Mouse (Mus musculus) mouse trophoblast stem cell (cell line): Measurements from ENCODE around the gene Pakap.

Experiments
- in situ Hi-C, 2 experiments: fragments of 300-500 bp; cut with MseI, MboI; formaldehyde crosslinking; loops; 2 replicates in 1 of 2; 3 replicates in 1 of 2; pipeline ENCODE4 v1.15.1; 2025

The Pakap gene

DNA sequence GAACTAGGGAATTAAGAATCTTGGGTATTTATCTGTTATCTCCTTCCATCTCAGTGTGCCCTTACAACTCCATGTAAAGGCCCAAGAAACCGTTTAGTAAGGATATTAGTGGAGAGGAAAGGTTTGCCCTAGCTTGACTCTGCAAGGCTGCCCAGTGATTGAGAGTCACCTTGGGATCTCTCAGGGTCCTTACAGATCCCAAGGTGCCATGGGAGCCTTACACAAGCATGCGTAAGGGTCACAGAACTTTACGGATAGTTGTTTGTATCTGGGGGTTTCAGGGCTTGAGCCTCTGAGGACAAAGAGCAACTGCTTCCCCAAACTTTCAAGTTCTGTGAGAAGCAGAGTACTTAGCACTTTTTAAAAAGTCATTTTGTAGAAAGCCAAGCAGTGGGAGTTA lies 6.2 kb downstream of the Pakap start:
- in situ Hi-C loops = no loop called here

DNA sequence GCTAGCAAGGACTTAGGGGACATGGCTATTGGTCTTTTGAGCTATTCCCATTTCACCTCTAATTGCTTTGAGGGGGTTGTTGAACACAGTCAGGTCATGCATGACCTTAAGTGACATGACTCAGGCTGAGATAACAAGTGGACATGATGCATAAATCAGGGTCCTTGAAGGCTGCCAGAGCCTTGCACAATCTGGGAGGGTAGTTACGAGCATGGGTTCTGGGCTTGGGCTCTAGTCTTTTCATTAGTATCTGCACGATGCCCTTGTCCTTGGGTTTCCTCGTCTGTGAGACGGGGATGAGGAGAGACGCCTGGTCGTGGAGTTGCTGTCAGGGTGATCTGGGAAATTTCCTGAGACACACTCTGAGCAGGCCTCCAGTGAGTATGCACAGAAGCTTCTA lies 6.7 kb downstream of the Pakap start:
- in situ Hi-C loops = no loop called here

DNA sequence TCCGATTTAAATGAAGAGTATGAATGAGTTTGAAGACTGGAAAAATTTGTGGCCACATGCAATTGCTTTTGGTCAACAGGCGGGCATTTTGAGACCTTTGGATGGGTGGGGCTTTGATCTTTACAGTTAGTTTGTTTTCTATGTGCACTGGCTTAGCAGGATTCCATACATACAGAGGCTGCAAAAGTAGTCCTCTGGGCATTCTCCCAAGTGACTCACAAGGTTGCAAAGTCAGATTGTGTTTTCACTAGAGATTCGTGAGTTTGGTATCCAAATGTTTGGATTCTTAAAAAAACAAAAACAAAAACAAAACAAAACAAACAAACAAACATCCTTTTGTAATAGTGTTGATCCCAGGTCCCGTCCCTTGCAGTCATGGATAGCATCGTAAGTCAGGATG lies 7.7 kb downstream of the Pakap start:
- in situ Hi-C loops = no loop called here

DNA sequence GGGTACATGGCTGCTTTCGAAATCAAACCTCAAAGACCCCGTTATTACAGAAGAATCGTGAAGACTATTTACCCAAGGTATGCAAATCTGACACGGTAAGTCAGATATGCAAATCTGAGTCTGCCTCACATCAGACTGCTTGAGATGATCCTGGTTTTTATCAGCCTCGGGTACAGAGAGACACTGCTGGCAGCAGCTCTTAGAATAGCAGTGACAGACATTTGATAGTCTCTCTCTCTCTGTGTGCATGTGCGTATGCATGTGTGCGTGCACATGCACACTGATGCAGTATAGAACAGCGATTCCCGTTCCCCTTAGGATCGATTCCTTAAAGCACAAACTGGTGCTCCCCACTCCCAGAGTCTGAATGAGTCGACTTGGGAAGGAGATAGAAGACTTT lies 8.1 kb downstream of the Pakap start:
- in situ Hi-C loops = no loop called here

DNA sequence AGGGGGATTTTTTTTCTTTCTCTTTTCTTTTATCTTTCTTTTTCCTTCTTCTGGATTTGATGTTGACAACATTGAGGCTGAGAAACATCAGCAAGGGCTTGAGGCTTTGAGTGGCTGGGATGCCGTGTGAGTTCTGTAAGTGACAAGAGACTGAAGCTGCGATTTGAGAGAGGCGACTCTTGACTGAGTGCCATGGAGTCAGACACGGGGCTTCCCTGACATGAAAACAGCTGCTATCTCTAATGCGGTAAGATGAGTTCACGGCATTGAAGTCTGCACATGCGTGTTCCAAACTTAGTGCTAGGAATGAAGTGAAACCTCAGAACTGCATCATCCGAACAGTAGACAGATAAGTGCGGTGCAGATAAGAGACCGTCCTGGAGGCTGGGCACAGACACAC lies 11.7 kb downstream of the Pakap start:
- in situ Hi-C loops = no loop called here

DNA sequence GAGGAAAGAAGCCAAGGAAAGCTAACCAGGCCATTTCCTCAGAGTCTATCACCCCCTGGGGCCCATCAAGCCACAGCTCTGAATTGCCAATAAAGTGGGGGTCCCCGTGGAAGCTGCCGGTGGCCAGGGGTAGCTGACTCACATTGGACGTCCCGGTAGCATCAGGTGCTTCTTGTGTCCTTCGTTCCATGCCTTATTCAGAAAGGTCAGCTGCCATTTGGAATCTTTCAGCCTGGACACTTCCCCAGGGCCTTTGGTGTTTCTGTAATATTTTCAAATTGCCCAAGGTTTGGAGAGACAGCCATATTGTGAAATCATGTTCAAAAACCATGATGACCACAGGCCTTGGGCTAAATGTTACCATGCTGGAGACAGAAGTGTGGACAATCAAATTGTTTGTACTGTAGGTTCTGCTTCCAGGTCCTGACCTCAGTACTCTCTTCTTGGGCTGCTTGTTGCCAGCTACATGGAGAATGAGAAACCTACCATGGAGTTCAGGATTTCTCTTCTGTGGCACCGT lies 17.4 kb downstream of the Pakap start:
- in situ Hi-C loops = no loop called here

DNA sequence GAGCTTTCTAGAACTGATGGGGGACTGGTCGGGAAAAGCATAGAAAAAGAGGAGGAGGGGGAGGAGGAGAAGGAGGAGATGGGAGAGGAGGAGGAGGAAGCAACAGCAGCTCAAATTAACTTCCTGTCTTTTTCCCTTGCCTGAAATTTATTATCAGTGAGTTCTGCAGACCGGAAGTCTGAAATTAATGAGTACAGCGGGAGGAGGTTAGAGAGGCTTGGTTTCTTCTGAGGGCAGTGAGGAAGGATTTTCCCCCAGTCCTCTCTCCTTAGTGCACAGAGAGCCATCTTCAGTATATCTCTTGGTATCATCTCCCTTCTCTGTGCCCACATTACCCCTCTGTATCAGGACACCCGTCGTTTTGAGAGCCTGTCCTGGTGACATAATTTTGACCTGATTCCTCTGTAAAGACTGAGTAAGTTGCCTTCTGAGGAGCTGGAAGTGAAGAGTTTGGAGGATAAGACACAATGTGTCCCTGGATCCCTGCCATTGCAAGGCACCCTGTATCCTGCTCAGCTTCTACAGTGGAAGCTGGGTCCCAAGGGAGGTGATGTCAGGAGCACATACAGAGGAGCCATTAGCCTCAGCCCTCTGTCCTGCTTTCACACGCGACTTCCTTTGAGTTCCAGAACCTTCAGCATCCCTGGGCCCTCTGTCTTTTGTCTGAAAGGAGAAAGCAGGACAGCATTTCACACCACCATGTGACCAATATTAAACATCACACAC lies 19.1 kb downstream of the Pakap start:
- in situ Hi-C loops = no loop called here

DNA sequence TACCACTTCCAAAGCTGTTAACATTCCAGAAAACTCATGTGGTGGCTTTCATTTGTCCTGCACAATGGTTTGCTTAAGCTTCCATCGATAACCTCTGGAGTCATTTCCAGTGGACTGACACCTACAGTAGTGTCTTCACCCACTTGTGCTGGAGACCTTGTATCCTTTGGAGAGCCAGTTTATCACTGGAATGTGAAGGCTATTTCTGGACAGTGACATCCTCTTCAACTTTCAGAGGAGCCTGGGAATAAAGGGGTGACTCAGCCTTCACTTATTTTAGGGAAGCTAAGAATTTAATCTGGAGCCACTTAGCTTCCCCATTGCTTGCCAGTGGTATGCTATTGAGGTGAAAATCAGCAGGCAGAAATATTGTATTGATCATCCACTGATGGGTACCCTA lies 20.4 kb downstream of the Pakap start:
- in situ Hi-C loops = no loop called here

DNA sequence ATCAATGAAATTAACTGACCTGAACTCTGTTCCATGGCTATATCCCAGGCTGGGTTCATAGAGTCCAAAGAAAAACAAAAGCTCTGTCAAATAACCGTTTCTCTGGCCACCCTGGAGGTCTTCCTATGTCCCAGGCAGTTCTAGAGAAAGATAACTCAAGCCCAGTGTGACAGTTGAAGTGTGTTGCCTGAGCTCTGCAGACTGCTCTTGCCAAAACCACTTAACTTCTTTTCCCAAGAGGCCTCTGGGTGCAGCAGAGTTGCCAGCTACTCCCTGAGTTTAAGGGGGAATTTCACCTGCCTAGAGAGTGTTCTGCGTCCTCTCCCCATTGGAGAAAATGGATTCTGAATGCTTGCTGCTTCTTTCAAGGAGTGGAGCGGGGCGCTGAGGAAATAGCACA lies 24.8 kb downstream of the Pakap start:
- in situ Hi-C loops = no loop called here

DNA sequence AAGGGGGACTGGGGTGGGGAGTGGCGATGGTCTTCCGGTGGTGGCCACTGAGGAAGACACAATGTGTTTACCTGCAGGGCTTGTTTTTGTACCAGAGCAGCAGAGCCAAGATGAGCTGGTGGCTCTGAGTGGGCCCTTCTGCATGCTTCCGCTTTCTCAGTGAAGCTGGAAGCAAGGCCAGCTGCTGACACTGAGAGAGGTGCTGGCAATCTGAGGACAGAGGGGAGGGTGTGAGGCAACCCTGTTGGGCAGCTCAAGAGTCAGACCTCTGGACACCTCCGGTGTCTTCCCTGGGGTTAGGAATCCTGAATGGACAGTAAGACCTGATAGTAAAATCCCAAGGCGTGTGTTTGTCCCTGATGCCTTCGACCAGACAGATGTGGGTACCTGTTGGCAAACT lies 32.0 kb downstream of the Pakap start:
- in situ Hi-C loops = loop anchor here (10.0 kb wide), 2 partner anchors 135 to 225 kb away; no protein-coding TSS in a partner anchor

DNA sequence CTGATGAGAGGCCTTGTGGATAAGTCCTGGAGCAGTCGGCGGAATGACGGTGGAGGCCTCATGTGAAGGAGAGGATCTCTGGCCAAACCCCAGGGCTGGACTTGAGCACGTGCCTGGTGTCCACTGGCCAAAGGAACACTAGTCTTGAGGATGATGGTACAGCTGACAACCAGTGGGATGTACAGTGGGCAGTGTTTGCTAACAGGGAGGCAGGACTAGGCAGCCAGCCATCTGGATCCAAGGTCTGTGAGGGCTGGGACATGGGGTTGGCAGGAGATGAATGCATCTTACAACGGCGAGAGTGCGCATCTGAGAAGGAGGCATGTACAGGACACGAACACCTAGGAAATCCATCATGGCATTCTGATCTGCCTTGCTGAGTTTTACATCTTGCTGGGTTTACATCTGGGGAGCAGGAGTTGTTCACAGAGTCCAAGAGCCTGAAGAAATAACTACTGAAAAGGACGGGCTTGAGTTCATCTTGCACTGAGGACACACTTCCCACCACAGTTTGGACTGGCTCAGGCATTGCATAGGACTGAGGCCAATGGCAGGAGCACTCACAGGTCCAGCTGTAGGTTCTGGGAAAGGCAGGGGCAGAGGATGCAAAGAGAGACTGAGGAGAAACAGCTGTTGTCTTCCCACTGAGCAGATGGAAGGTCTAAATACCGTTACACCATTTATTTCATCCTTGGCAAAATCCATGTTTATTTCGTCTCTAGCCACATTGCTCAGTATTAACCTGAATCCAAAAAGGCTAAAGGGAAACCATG lies 32.9 kb downstream of the Pakap start:
- in situ Hi-C loops = loop anchor here (10.0 kb wide), 2 partner anchors 136 to 226 kb away; no protein-coding TSS in a partner anchor

DNA sequence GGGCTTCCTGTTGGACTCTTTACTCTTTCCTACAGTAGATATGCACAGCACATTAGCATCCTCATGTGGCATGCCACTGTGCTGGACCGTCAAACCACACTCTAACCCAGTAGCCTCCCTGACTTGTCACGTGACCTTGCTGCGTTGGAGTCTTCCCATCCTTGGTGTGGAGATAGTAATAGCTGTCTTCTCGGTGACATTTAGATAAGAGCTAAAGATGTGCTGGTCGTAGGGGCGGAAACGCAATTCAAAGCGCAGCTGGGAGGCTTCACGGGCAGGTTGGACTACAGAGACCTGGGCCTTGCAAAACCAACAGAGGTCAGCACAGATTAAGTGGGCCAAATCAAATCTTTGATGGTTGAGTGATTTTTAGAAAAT lies 33.5 kb downstream of the Pakap start:
- in situ Hi-C loops = loop anchor here (10.0 kb wide), 2 partner anchors 137 to 227 kb away; no protein-coding TSS in a partner anchor

DNA sequence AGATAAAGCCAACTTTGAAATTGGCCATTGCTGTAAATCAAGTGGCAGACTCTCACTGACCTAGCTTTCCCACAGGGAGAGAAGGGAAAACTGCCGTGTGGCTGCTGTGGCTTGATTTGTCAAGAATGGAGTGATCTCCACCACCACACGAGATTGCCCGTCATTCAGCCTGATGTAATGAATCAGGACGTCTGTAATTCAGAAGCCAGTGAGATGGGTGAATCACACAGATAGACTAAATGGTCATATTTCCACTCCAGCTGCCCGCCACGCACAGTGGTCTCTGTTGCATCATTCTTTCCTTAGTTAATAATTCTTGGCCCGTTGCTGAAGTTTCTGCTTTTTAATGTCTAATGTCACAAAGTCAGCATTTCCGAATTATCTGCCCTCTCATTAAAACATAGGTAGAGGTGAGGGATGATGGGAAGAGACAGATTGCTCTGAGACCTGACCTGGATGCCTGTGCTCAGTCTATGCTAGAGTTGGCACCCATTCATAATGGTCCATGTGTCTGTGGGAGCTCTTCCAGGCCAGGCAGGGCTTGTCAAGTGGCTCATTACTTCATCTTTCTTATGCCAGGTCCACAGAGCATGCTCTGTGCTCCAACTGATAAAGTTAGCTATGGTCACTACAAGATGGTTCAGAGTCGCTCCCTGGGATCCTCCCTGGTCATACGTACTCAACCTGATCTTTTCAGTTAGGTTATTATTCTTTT lies 34.1 kb downstream of the Pakap start:
- in situ Hi-C loops = loop anchor here (10.0 kb wide), 2 partner anchors 137 to 227 kb away; no protein-coding TSS in a partner anchor

DNA sequence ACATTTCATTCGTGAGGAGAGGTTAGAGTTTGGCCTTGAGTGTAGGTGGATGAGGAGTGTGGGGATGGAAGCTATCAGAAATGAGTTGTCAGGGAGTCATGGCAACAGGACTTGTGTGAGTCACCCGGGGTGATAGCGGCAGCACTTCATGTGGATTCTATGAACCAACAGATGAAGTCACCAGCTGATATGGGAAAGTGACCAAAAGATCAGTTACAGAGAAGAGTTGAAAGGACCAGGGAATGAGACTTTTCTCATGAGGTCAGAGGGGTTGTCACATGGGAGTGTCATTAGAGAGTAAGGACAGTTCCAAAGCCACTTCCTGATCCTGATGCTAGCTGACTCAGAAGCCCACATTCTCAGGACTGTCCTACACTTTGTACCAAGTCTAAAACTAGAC lies 38.3 kb downstream of the Pakap start:
- in situ Hi-C loops = loop anchor here (10.0 kb wide), 2 partner anchors 141 to 231 kb away; no protein-coding TSS in a partner anchor

DNA sequence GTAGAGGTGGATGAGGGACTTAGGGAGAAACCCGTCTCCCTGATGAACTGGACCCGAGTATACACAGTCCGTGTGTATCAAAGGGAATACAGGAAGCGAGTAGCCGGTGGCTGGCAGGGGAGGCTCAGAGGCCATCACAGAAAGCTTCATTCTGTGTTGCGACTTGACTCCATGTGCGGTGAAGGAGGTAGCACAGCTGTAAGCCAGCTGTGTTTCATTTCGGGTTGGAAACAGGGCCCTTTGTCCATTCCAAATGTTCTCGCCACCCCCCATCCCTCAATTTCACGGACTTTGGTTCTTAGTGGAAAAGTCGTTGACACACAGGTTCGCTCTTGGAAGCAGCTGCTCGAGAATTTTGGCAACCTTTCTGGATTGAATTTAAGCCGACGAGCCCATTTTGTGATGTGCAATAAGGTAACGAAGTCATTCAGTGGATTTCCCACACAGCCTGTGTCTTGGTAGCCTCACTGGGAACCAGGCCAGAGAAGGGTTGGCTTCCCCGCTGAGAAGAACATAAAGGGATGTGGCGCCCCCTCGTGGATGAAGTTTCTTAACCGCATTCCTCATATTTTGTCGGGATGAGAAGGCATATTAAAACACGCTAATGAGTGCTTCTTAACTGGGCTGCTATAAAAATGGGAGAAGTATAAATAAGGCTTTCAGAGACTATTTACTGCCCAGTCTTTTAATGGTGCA lies 39.4 kb downstream of the Pakap start:
- in situ Hi-C loops = loop anchor here (10.0 kb wide), 2 partner anchors 143 to 233 kb away; no protein-coding TSS in a partner anchor

DNA sequence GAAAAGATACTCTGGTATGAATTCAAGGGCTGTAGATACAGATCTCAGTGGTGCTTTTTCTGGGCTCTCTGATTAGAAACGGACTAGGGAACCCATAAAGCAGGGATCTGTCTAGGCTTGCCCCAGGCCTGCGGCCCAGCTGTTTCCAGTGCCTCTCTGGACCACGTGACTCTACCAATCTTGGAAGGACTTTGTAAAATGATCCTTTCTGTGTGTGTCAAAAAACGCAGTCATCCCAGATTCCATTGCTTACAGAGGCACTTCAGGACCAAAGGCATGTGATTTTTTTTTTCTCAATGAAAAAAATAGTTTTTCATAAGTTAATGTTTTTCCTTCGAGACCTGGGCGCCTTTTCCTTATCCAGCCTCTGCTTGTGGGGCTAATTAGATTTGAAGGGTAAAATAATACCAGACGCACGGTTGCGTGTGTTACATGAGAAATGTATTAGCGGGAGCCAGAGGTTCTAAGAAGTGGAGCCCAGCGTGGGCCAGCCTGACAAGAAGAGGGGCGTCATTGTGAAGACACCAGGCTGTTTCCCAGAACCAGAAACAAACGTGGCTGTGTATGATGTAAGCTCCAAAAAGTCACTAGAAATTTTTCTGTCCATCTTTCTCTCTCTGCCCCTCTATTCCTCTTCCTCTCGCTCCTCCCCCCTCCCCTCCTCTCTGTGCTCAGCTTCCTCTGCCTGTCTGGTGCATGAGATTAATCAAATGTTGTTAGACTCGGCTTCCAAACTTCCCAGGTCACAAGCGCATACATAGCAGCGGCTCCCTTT lies 43.5 kb downstream of the Pakap start:
- in situ Hi-C loops = no loop called here

DNA sequence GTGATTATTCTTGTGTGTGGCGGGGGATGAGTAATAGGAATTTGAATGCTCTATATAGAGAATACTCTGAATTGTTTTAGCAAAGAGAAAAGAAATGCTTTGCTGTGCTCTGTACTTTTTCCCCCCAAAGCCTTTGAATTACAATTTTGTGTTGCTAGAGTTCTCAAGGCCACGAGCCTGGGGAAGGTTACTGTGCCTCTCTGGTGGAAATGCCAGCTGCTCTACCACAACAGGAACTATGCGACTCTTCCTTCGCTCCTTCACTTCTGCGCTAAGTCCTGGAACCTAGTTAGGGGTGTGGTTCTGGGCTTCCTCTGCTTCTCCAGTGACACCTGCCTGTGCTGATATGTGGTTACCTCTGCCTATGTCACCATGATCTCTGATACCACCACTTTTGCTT lies 44.7 kb downstream of the Pakap start:
- in situ Hi-C loops = no loop called here

DNA sequence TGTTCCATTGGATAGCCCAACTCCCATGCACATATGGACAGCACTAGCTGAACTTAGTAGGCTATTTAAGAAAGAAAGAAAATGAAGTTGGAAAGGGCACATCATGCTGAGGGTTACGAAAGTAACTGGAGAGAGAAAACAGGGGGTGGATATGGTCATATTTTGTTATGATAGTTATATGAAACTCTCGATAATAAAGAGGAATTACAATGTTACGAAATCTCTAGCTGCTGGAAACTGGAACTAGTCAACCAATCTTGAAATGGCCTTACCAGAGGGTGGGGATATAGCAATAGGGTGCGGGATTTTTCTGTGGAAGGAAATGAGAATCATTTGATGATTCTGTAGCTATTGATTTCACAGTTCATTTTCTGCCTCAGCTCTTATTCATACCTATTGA lies 46.7 kb downstream of the Pakap start:
- in situ Hi-C loops = no loop called here

DNA sequence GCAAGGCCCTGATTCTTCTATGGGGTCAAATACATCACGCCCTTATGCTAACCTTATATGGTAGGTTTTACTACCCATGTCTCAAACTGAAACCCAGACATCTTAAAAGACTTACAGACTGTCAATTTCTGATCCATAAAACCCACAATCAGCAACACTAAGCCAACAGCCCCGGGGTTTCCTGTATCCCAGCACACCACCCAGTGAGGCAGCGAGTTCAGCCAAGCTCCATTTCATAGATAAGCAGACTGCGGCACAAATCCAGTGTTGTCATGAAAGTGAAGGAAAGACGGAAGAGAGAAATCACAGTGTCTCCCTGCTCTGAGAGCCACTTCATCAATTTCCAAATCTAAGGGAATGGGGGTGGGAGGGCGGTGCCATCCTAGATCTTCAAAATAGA lies 50.8 kb downstream of the Pakap start:
- in situ Hi-C loops = no loop called here

DNA sequence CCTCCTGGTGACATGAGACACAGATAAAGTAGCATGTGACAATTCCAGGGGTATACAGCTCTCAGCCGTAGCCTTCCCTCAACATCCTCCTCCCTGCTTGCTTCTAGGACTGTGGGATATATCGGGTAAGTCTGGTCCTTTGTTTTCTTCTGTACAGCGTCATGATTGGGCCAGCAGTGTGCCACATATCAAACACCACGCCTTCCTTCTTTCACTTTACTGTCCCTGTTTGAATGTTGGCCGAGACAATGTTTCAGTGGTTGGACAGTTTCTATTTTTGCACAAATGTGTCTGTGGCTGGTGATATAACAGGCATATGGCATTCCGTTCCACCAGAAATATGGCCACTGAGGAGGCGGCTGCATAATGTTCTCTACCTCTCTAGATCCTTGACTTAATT lies 54.8 kb downstream of the Pakap start:
- in situ Hi-C loops = no loop called here

DNA sequence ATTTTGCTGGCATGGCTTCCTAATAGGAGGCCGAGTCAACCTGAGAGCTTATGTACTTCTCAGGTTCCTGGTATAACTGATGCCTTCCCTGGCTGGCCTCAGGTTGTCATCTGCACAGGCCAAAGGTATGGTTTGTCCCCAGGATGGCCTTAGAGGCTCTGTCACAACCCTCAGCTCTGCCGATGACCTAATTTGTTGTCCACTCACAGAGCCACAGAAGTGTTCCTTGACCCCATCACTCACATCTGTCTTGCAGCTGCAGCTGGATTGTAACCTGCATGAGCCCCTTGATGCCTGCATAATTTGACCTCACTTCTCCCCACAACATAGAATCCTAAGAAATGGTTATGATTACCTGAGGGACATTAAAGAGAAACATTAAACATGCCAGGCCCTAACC lies 56.8 kb downstream of the Pakap start:
- in situ Hi-C loops = no loop called here
